ENCODE assay signal across 22 mouse cellular contexts in the genomic region with DNA sequence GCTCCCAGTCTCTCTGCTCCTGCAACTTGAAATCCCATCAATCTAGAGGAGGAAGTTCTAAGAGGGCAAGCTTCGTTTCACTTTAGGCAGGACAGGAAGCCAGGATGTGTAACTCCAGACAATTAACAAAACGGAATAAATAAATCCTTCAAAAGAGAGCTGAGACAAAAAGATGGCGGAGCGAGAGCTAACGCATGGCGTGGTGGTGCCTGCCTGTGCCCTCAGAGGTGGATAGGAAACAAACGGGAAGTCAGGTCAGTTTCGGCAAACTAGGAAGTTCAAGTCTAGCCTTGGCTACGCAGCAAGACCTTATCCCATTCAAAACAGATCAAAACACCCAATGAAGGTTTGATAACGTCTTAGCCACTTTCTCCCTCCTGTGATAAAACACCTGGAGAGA. TPM values are rescaled to one million over a fixed set of nuclear protein-coding genes. Genes with fewer than 3 reads are reported as not detected.
DNase-seq lines count a peak whose midpoint lies in the region; ATAC-seq lines count a peak whose summit lies in the region.
"Had no signal": no experiment of that assay in that cellular context is flagged by ENCODE, and none has a peak within 500 bp of the region (broad histone marks: within the 10 kb centered on the region; RNA-seq: fewer than 3 reads in every experiment).

No protein-coding gene starts in this region.

- no peak for DNase-seq in liver, embryonic 11.5 days (ENCODE audit: low spot score)
- DNase-seq in MEL-GATA-1-ER (ENCODE audit: extremely low read depth, low read depth), result peak; percentile 33
- no peak for DNase-seq in retina, postnatal 1 day
- no peak for DNase-seq in gastrocnemius, postnatal 36 days
- DNase-seq: adrenal gland, adult 8-10 months; adrenal gland, postnatal 36 days; cerebellum, adult 8-10 months; cerebellum, postnatal 14 days; embryo, embryonic 11 days; gastrocnemius, adult 2 months; gastrocnemius, postnatal 25 days; heart, postnatal 36 days had no signal

- H3K4me3 ChIP-seq in liver, embryonic 12.5 days, result no peak overlapping the region
- no peak overlapping the region for H3K4me3 ChIP-seq in liver, embryonic 11.5 days (ENCODE audit: low read depth, low read length)
- H3K4me3 ChIP-seq in liver, embryonic 15.5 days (replicated peaks), result no peak overlapping the region
- H3K4me3 ChIP-seq: embryonic facial prominence, embryonic 15.5 days; erythroblast, embryonic 14.5 days; forebrain, embryonic 10.5 days; gastrocnemius, adult 2 months; hindbrain, embryonic 15.5 days had no signal

- H3K9me3 ChIP-seq in liver, embryonic 12.5 days (replicated peaks), result no peaks in the 10 kb centered on the region
- no peaks in the 10 kb centered on the region for H3K9me3 ChIP-seq in liver, embryonic 11.5 days (ENCODE audit: control insufficient read depth, low read length)
- no peaks in the 10 kb centered on the region for H3K9me3 ChIP-seq in liver, embryonic 15.5 days (replicated peaks)
- H3K9me3 ChIP-seq: embryonic facial prominence, embryonic 15.5 days; forebrain, embryonic 10.5 days; heart, embryonic 13.5 days; hindbrain, embryonic 15.5 days had no signal

- no peak overlapping the region for H3K27ac ChIP-seq in liver, embryonic 12.5 days
- no peak overlapping the region for H3K27ac ChIP-seq in liver, embryonic 11.5 days (ENCODE audit: low read depth, low read length)
- H3K27ac ChIP-seq in liver, embryonic 15.5 days (replicated peaks), result no peak overlapping the region
- H3K27ac ChIP-seq: embryonic facial prominence, embryonic 15.5 days; forebrain, embryonic 10.5 days; gastrocnemius, adult 2 months; heart, embryonic 13.5 days; hindbrain, embryonic 15.5 days had no signal

- no peaks in the 10 kb centered on the region for H3K27me3 ChIP-seq in liver, embryonic 12.5 days (replicated peaks)
- H3K27me3 ChIP-seq in liver, embryonic 11.5 days (replicated peaks; ENCODE audit: control insufficient read depth, insufficient read depth, low read length), result no peaks in the 10 kb centered on the region
- no peaks in the 10 kb centered on the region; the same call in 1 of the 2 replicates for H3K27me3 ChIP-seq in liver, embryonic 15.5 days
- H3K27me3 ChIP-seq: CH12.LX; embryonic facial prominence, embryonic 15.5 days; hindbrain, embryonic 15.5 days had no signal

- H3K4me1 ChIP-seq in liver, embryonic 12.5 days, result peaks cover 55% of the 10 kb centered on the region
- H3K4me1 ChIP-seq in liver, embryonic 11.5 days (replicated peaks; ENCODE audit: control insufficient read depth, insufficient read depth, low read length), result peaks cover 12% of the 10 kb centered on the region
- peaks cover 29% of the 10 kb centered on the region for H3K4me1 ChIP-seq in liver, embryonic 15.5 days (replicated peaks)

- peak overlapping the region; percentile 71 for H3K4me2 ChIP-seq in liver, embryonic 12.5 days
- H3K4me2 ChIP-seq in liver, embryonic 11.5 days, result no peak overlapping the region; the same call in 1 of the 2 replicates
- H3K4me2 ChIP-seq in liver, embryonic 15.5 days, result peak overlapping the region; percentile 66
- H3K4me2 ChIP-seq: embryonic facial prominence, embryonic 15.5 days; hindbrain, embryonic 15.5 days had no signal

- no peak for ATAC-seq in liver, embryonic 12.5 days
- ATAC-seq in liver, embryonic 11.5 days (replicated peaks; ENCODE audit: low FRiP score), result no peak
- ATAC-seq in liver, embryonic 15.5 days (ENCODE audit: insufficient read depth), result no peak
- ATAC-seq in megakaryocyte, adult 5-6 weeks (ENCODE audit: poor library complexity, severe bottlenecking), result 0 out of 2 replicates have a peak, but pooled peaks have one; percentile 7
- ATAC-seq: forebrain, embryonic 14.5 days had no signal

- intact Hi-C loops in gastrocnemius, postnatal 36 days (cut with DNase I), result no loop called here

- WGBS in liver, embryonic 12.5 days (ENCODE audit: insufficient replicate concordance), result 72% methylated on average over 10 of the region's 10 CpGs
- 79% methylated on average over 10 of the region's 10 CpGs for WGBS in liver, embryonic 11.5 days
- 65% methylated on average over 10 of the region's 10 CpGs for WGBS in liver, embryonic 15.5 days (ENCODE audit: insufficient replicate concordance)

- H3K9ac ChIP-seq in liver, embryonic 12.5 days, result no peak overlapping the region
- H3K9ac ChIP-seq in liver, embryonic 11.5 days (ENCODE audit: low read depth, low read length), result no peak overlapping the region
- no peak overlapping the region for H3K9ac ChIP-seq in liver, embryonic 15.5 days
- H3K9ac ChIP-seq: embryonic facial prominence, embryonic 15.5 days; heart, embryonic 13.5 days; hindbrain, embryonic 15.5 days had no signal

- H3K36me3 ChIP-seq in liver, embryonic 12.5 days, result no peaks in the 10 kb centered on the region
- H3K36me3 ChIP-seq in liver, embryonic 11.5 days (ENCODE audit: control insufficient read depth, insufficient read depth, low read length), result no peaks in the 10 kb centered on the region
- H3K36me3 ChIP-seq in liver, embryonic 15.5 days (replicated peaks), result no peaks in the 10 kb centered on the region
- H3K36me3 ChIP-seq: embryonic facial prominence, embryonic 15.5 days; forebrain, embryonic 10.5 days; heart, embryonic 13.5 days; hindbrain, embryonic 15.5 days had no signal

RNA-seq across cellular contexts. Expression of gene Kras, which starts 52.1 kb away (rescaled TPM):
- 74.5 and 75.9 TPM in 2 replicates for polyA plus RNA-seq in liver, embryonic 12.5 days (2016; fragmentation: Nextera tagmentation; extraction: Ambion mirVana)
- 92.3 and 92.8 TPM in 2 replicates for polyA plus RNA-seq in liver, embryonic 11.5 days (2014; fragmentation: Nextera tagmentation; extraction: Ambion mirVana)
- 50.4 and 51.8 TPM in 2 replicates for polyA plus RNA-seq in liver, embryonic 15.5 days (2015; fragmentation: Nextera tagmentation; extraction: Ambion mirVana)
- 50.0 and 61.1 TPM in 2 replicates for total RNA-seq in megakaryocyte, adult 5-6 weeks (2015)
- total RNA-seq in megakaryocyte, adult 5-6 weeks (2017), result 22.3 and 24.2 TPM in 2 replicates
- 10 to 100 TPM; 12.5 to 15.9 TPM for total RNA-seq in gastrocnemius, postnatal 36 days (2021)
